Mouse (Mus musculus) left cerebral cortex, adult 2 months (tissue): ENCODE results near the gene Abca5. TPM values are rescaled to one million over a fixed set of nuclear protein-coding genes. Genes with fewer than 3 reads are reported as not detected.

Source experiments
- DNase-seq, 2 experiments: peaks; one replicate each; pipeline ENCODE4 v3.0.0; 2021 to 2022; ENCODE audit warnings: low spot score in 2 of 2, mixed read lengths in 1 of 2; ENCODE audit errors: extremely low spot score in 1 of 2
- H3K27ac ChIP-seq: fragments of 200-600 bp; 2 replicates; pipeline ENCODE4 v1.8.1; 2022
- H3K4me3 ChIP-seq: fragments of 200-600 bp; 2 replicates; pipeline ENCODE4 v1.8.1; 2022
- CTCF ChIP-seq: fragments of 200-600 bp; IDR thresholded peaks from 2 replicates; pipeline ENCODE4 v1.8.1; 2022; ENCODE audit warnings: antibody characterized with exemption, mild to moderate bottlenecking, moderate library complexity
- intact Hi-C: fragments of 180-260 bp; cut with DNase I; formaldehyde crosslinking; loops from one replicate; pipeline ENCODE4 v1.15.1; 2025
- long read RNA-seq, 2 experiments: library from polyadenylated mRNA; stranded (forward); transcript quantifications; one replicate each; pipeline ENCODE4 v2.0.0; 2021; ENCODE audit warnings: borderline mapping rate in 2 of 2
- total RNA-seq, 2 experiments: library from RNA; stranded (reverse); gene quantifications; 2 replicates each; pipeline ENCODE4 v1.2.3; 2021

The Abca5 gene
- total RNA-seq: 10 to 100 TPM; 44.3 to 46.9 TPM
- long read RNA-seq, experiment 1, full-length matches to known transcripts: 9 of 20 reads
- long read RNA-seq, experiment 1, partial matches to known transcripts: 1 of 20 reads
- long read RNA-seq, experiment 1, other reads (novel, unspliced or antisense): 10 of 20 reads
- long read RNA-seq, experiment 2, full-length matches to known transcripts: 7 of 15 reads
- long read RNA-seq, experiment 2, partial matches to known transcripts: 4 of 15 reads
- long read RNA-seq, experiment 2, other reads (novel, unspliced or antisense): 4 of 15 reads

GRCm38 (mm10) chr11:110337289-110338245 lies at the start of gene Abca5:
TSS of gene Abca5 (minus strand) at chr11:110337716.
- DNase-seq: peak; percentile 88 to 89
- intact Hi-C loops: no loop called here
- H3K27ac ChIP-seq: peak within 1 kb of the TSS; percentile 90
- peak within 1 kb of the TSS; percentile 83 for H3K4me3 ChIP-seq
- TF ChIP-seq CTCF: no peak

GRCm38 (mm10) chr11:110385487-110385886 lies 48.0 kb upstream of the Abca5 start:
- TF ChIP-seq CTCF: no peak
- Histone ChIP-seq H3K27ac (no peak overlapping the region), H3K4me3 (no peak overlapping the region)
- intact Hi-C loops: no loop called here
- DNase-seq: no peak

GRCm38 (mm10) chr11:110380310-110380668 lies 42.8 kb upstream of the Abca5 start:
- no peak for DNase-seq
- H3K27ac ChIP-seq: no peak overlapping the region
- intact Hi-C loops: no loop called here
- TF ChIP-seq CTCF: no peak
- peak overlapping the region; percentile 46 for H3K4me3 ChIP-seq

- peak; percentile 32 to 36 for DNase-seq
- TF ChIP-seq CTCF: no peak; the same call in none of the 2 replicates
- intact Hi-C loops: no loop called here
- H3K4me3 ChIP-seq: peak overlapping the region; percentile 46
- peak overlapping the region; percentile 45; the same call in 1 of the 2 replicates for H3K27ac ChIP-seq
Observed at GRCm38 (mm10) chr11:110379661-110380309, 42.3 kb upstream of the Abca5 start.

- no peak overlapping the region for H3K27ac ChIP-seq
- intact Hi-C loops: no loop called here
Observed at GRCm38 (mm10) chr11:110374036-110374435, 36.5 kb upstream of the Abca5 start.

GRCm38 (mm10) chr11:110372266-110372954 lies 34.9 kb upstream of the Abca5 start:
- intact Hi-C loops: no loop called here
- DNase-seq: no peak
- TF ChIP-seq CTCF: no peak
- H3K4me3 ChIP-seq: no peak overlapping the region
- no peak overlapping the region for H3K27ac ChIP-seq

More at GRCm38 (mm10) chr11:110374036-110374435, 36.5 kb upstream of the Abca5 start:
- DNase-seq: no peak
- H3K4me3 ChIP-seq: no peak overlapping the region
- no peak for TF ChIP-seq CTCF

GRCm38 (mm10) chr11:110371827-110372226 lies 34.3 kb upstream of the Abca5 start:
- no peak overlapping the region for H3K4me3 ChIP-seq
- intact Hi-C loops: no loop called here
- DNase-seq: no peak
- TF ChIP-seq CTCF: no peak
- H3K27ac ChIP-seq: no peak overlapping the region

- no peak for TF ChIP-seq CTCF
- intact Hi-C loops: loop anchor here (5.0 kb wide), 2 partner anchors 113 to 128 kb away; no protein-coding TSS in a partner anchor
- H3K27ac ChIP-seq: no peak overlapping the region
Observed at GRCm38 (mm10) chr11:110369312-110370019, 31.9 kb upstream of the Abca5 start.

GRCm38 (mm10) chr11:110367638-110368037 lies 30.1 kb upstream of the Abca5 start:
- TF ChIP-seq CTCF: no peak
- intact Hi-C loops: loop anchor here (5.0 kb wide), 2 partner anchors 115 to 130 kb away; no protein-coding TSS in a partner anchor
- Histone ChIP-seq H3K27ac (no peak overlapping the region), H3K4me3 (no peak overlapping the region)
- DNase-seq: no peak

More at GRCm38 (mm10) chr11:110369312-110370019, 31.9 kb upstream of the Abca5 start:
- DNase-seq: no peak
- H3K4me3 ChIP-seq: no peak overlapping the region

GRCm38 (mm10) chr11:110366902-110367301 lies 29.4 kb upstream of the Abca5 start:
- TF ChIP-seq CTCF: peak; percentile 37
- no peak for DNase-seq
- intact Hi-C loops: loop anchor here (5.0 kb wide), 2 partner anchors 115 to 130 kb away; no protein-coding TSS in a partner anchor
- Histone ChIP-seq H3K27ac (no peak overlapping the region), H3K4me3 (no peak overlapping the region)
